Mouse (Mus musculus) forebrain, embryonic 10.5 days (tissue): Measurements from ENCODE around the gene Dpp7. TPM values are rescaled to one million over a fixed set of nuclear protein-coding genes. Genes with fewer than 3 reads are reported as not detected.

Source experiments
- polyA plus RNA-seq: library from polyadenylated mRNA; unstranded; fragments of >200 nt; fragmentation: Nextera tagmentation; extraction: Ambion mirVana; gene quantifications from 2 replicates; pipeline ENCODE4 v1.2.1, GENCODE M21; 2016

The Dpp7 gene
- polyA plus RNA-seq, 1 experiment from 2014 or later: 17.6 TPM

Other genes with a start within 250 kb of the Dpp7 start
- 37.4 and 40.7 TPM in 2 replicates for gene Nrarp, start 175.6 kb downstream of the Dpp7 start, polyA plus RNA-seq
- gene Tor4a, start 159.5 kb downstream of the Dpp7 start, polyA plus RNA-seq: 1.3 and 1.5 TPM in 2 replicates
- gene Nelfb, start 144.9 kb downstream of the Dpp7 start, polyA plus RNA-seq: 128 and 130 TPM in 2 replicates
- gene Stpg3, start 141.7 kb downstream of the Dpp7 start, polyA plus RNA-seq: not detected in 2 replicates
- 0.67 and 0.80 TPM in 2 replicates for gene Fam166a, start 137.6 kb downstream of the Dpp7 start, polyA plus RNA-seq
- gene Tubb4b, start 131.7 kb downstream of the Dpp7 start, polyA plus RNA-seq: 736 and 780 TPM in 2 replicates
- not detected in 2 replicates for gene Slc34a3, start 122.0 kb downstream of the Dpp7 start, polyA plus RNA-seq
- not detected in 2 replicates for gene Rnf224, start 119.6 kb downstream of the Dpp7 start, polyA plus RNA-seq
- 23.3 and 26.5 TPM in 2 replicates for gene Rnf208, start 114.1 kb downstream of the Dpp7 start, polyA plus RNA-seq
- gene Cysrt1, start 113.9 kb downstream of the Dpp7 start, polyA plus RNA-seq: 0.18 and 0.22 TPM in 2 replicates
- gene AL732309.1, start 109.5 kb downstream of the Dpp7 start, polyA plus RNA-seq: 6.9 and 7.0 TPM in 2 replicates
- gene Tmem203, start 100.9 kb downstream of the Dpp7 start, polyA plus RNA-seq: 15.9 and 17.9 TPM in 2 replicates
- gene Tprn, start 93.7 kb downstream of the Dpp7 start, polyA plus RNA-seq: 6.5 and 8.3 TPM in 2 replicates
- gene Ssna1, start 83.9 kb downstream of the Dpp7 start, polyA plus RNA-seq: 231 and 247 TPM in 2 replicates
- gene Anapc2, start 83.9 kb downstream of the Dpp7 start, polyA plus RNA-seq: 136 and 142 TPM in 2 replicates
- not detected in 2 replicates for gene Tmem210, start 68.2 kb downstream of the Dpp7 start, polyA plus RNA-seq
- not detected in 2 replicates for gene Lrrc26, start 66.4 kb downstream of the Dpp7 start, polyA plus RNA-seq
- 0.87 and 1.3 TPM in 2 replicates for gene Grin1, start 37.2 kb downstream of the Dpp7 start, polyA plus RNA-seq
- 53.5 and 58.9 TPM in 2 replicates for gene Man1b1, start 24.0 kb downstream of the Dpp7 start, polyA plus RNA-seq
- gene Uap1l1, start 9.3 kb upstream of the Dpp7 start, polyA plus RNA-seq: 7.3 and 7.9 TPM in 2 replicates
- gene Sapcd2, start 16.0 kb upstream of the Dpp7 start, polyA plus RNA-seq: 93.7 and 96.1 TPM in 2 replicates
- gene Entpd2, start 39.5 kb upstream of the Dpp7 start, polyA plus RNA-seq: 0.11 TPM in 1 of 2 replicates, not detected in the other
- 53.4 and 62.2 TPM in 2 replicates for gene Npdc1, start 43.0 kb upstream of the Dpp7 start, polyA plus RNA-seq
- gene Fut7, start 66.9 kb upstream of the Dpp7 start, polyA plus RNA-seq: not detected in 2 replicates
- 8.8 and 9.0 TPM in 2 replicates for gene Abca2, start 72.3 kb upstream of the Dpp7 start, polyA plus RNA-seq
- gene Clic3, start 100.5 kb upstream of the Dpp7 start, polyA plus RNA-seq: 0.57 TPM in 2 replicates
- 12.4 and 15.5 TPM in 2 replicates for gene Paxx, start 104.7 kb upstream of the Dpp7 start, polyA plus RNA-seq
- 0.31 TPM in 1 of 2 replicates, not detected in the other for gene Ptgds, start 113.7 kb upstream of the Dpp7 start, polyA plus RNA-seq
- not detected in 2 replicates for gene Lcn12, start 137.6 kb upstream of the Dpp7 start, polyA plus RNA-seq
- gene Fbxw5, start 144.4 kb upstream of the Dpp7 start, polyA plus RNA-seq: 90.7 and 93.9 TPM in 2 replicates
- 6.3 and 7.2 TPM in 2 replicates for gene C8g, start 145.4 kb upstream of the Dpp7 start, polyA plus RNA-seq
- 40.2 and 42.6 TPM in 2 replicates for gene Traf2, start 190.6 kb upstream of the Dpp7 start, polyA plus RNA-seq
- 337 and 341 TPM in 2 replicates for gene Edf1, start 201.5 kb upstream of the Dpp7 start, polyA plus RNA-seq
- 5.0 and 7.0 TPM in 2 replicates for gene Mamdc4, start 218.5 kb upstream of the Dpp7 start, polyA plus RNA-seq
- 162 and 165 TPM in 2 replicates for gene Phpt1, start 218.9 kb upstream of the Dpp7 start, polyA plus RNA-seq
- 0.02 TPM in 1 of 2 replicates, not detected in the other for gene Ajm1, start 225.4 kb upstream of the Dpp7 start, polyA plus RNA-seq